Mouse (Mus musculus): ENCODE results near the gene Etl4.

Etl4 gene

GRCm38 (mm10) chr2:19909171-19909899, at the start of gene Etl4:
Gene Etl4 (plus strand): TSS chr2:19909780.
- peak; percentile 1 for DNase-seq (ENCODE audit: low spot score)

GRCm38 (mm10) chr2:19869167-19869566, 40.4 kb upstream of the Etl4 start:
- no peak for DNase-seq (ENCODE audit: low spot score)

GRCm38 (mm10) chr2:19871881-19872280, 37.7 kb upstream of the Etl4 start:
- DNase-seq (ENCODE audit: low spot score) = no peak

- no peak for DNase-seq (ENCODE audit: low spot score)
Measured at GRCm38 (mm10) chr2:19890875-19891274, 18.7 kb upstream of the Etl4 start.

GRCm38 (mm10) chr2:19909900-19910780, 560 bp downstream of the Etl4 start:
- DNase-seq (ENCODE audit: low spot score) = no peak

GRCm38 (mm10) chr2:19910781-19911175, 1.2 kb downstream of the Etl4 start:
- no peak for DNase-seq (ENCODE audit: low spot score)

- peak; percentile 31 for DNase-seq (ENCODE audit: low spot score)
Measured at GRCm38 (mm10) chr2:19919190-19919589, 9.6 kb downstream of the Etl4 start.

GRCm38 (mm10) chr2:19930009-19930408, 20.4 kb downstream of the Etl4 start:
- DNase-seq (ENCODE audit: low spot score) = no peak

GRCm38 (mm10) chr2:19933836-19934235, 24.3 kb downstream of the Etl4 start:
- DNase-seq (ENCODE audit: low spot score) = no peak

- DNase-seq (ENCODE audit: low spot score) = no peak
Measured at GRCm38 (mm10) chr2:19945205-19945604, 35.6 kb downstream of the Etl4 start.

GRCm38 (mm10) chr2:19953028-19953427, 43.4 kb downstream of the Etl4 start:
- DNase-seq (ENCODE audit: low spot score) = no peak

GRCm38 (mm10) chr2:19966445-19966844, 56.9 kb downstream of the Etl4 start:
- no peak for DNase-seq (ENCODE audit: low spot score)

GRCm38 (mm10) chr2:20037671-20038070, 128.1 kb downstream of the Etl4 start:
- DNase-seq (ENCODE audit: low spot score) = no peak

- DNase-seq (ENCODE audit: low spot score) = no peak
Measured at GRCm38 (mm10) chr2:20072377-20072776, 162.8 kb downstream of the Etl4 start.

- no peak for DNase-seq (ENCODE audit: low spot score)
Measured at GRCm38 (mm10) chr2:20076118-20076796, 166.7 kb downstream of the Etl4 start.

- no peak for DNase-seq (ENCODE audit: low spot score)
Measured at GRCm38 (mm10) chr2:20084781-20085180, 175.2 kb downstream of the Etl4 start.

- DNase-seq (ENCODE audit: low spot score) = no peak
Measured at GRCm38 (mm10) chr2:20105456-20105855, 195.9 kb downstream of the Etl4 start.

GRCm38 (mm10) chr2:20111703-20112102, 202.1 kb downstream of the Etl4 start:
- no peak for DNase-seq (ENCODE audit: low spot score)

GRCm38 (mm10) chr2:20125914-20126313, 216.3 kb downstream of the Etl4 start:
- no peak for DNase-seq (ENCODE audit: low spot score)

- DNase-seq (ENCODE audit: low spot score) = no peak
Measured at GRCm38 (mm10) chr2:20131792-20132191, 222.2 kb downstream of the Etl4 start.

- DNase-seq (ENCODE audit: low spot score) = no peak
Measured at GRCm38 (mm10) chr2:20138426-20138825, 228.8 kb downstream of the Etl4 start.

- DNase-seq (ENCODE audit: low spot score) = no peak
Measured at GRCm38 (mm10) chr2:20145368-20145767, 235.8 kb downstream of the Etl4 start.

- DNase-seq (ENCODE audit: low spot score) = no peak
Measured at GRCm38 (mm10) chr2:20167073-20167472, 257.5 kb downstream of the Etl4 start.
